Mouse (Mus musculus): ENCODE measurements around the gene Zc3h12c. TPM values are rescaled to one million over a fixed set of nuclear protein-coding genes. Genes with fewer than 3 reads are reported as not detected.

Gene Zc3h12c
- polyA plus RNA-seq, 1 experiment from 2014 or later: 5.5 TPM

GRCm38 (mm10) chr9:52170671-52171070 lies 2.3 kb upstream of the Zc3h12c start:
- Histone ChIP-seq H3K9me3 (ENCODE audit: control insufficient read depth, low read length) (no peaks in the 10 kb centered on the region), H3K27me3 (ENCODE audit: control insufficient read depth, insufficient read depth, low read length) (0 out of 2 replicates have a peak, but pooled peaks cover 3% of the 10 kb centered on the region), H3K4me3 (ENCODE audit: low read length) (no peak overlapping the region), H3K27ac (ENCODE audit: low read depth, low read length) (no peak overlapping the region), H3K4me2 (replicated peaks; ENCODE audit: low read depth, low read length) (no peak overlapping the region), H3K36me3 (ENCODE audit: control insufficient read depth, insufficient read depth, low read length) (no peaks in the 10 kb centered on the region), H3K4me1 (ENCODE audit: control insufficient read depth, insufficient read depth, low read length) (peaks cover 6% of the 10 kb centered on the region; the same call in 1 of the 2 replicates), H3K9ac (ENCODE audit: low read depth, low read length) (no peak overlapping the region)
- 81% methylated on average over 6 of the region's 6 CpGs for WGBS
- ATAC-seq (ENCODE audit: low FRiP score, low TSS enrichment): no peak

- ATAC-seq (ENCODE audit: low FRiP score, low TSS enrichment): no peak
- Histone ChIP-seq H3K27me3 (ENCODE audit: control insufficient read depth, insufficient read depth, low read length) (0 out of 2 replicates have a peak, but pooled peaks cover 3% of the 10 kb centered on the region), H3K9ac (ENCODE audit: low read depth, low read length) (no peak overlapping the region), H3K27ac (ENCODE audit: low read depth, low read length) (no peak overlapping the region), H3K4me2 (replicated peaks; ENCODE audit: low read depth, low read length) (no peak overlapping the region), H3K36me3 (ENCODE audit: control insufficient read depth, insufficient read depth, low read length) (no peaks in the 10 kb centered on the region), H3K4me3 (ENCODE audit: low read length) (no peak overlapping the region), H3K4me1 (ENCODE audit: control insufficient read depth, insufficient read depth, low read length) (peaks cover 8% of the 10 kb centered on the region; the same call in 1 of the 2 replicates), H3K9me3 (ENCODE audit: control insufficient read depth, low read length) (no peaks in the 10 kb centered on the region)
- WGBS: 84% methylated on average over 3 of the region's 3 CpGs
Measured at GRCm38 (mm10) chr9:52170131-52170530, 1.8 kb upstream of the Zc3h12c start.

- under 1% methylated on average over 21 of the region's 34 CpGs for WGBS
- Histone ChIP-seq H3K9ac (ENCODE audit: low read depth, low read length) (peak overlapping the region; percentile 87), H3K9me3 (ENCODE audit: control insufficient read depth, low read length) (no peaks in the 10 kb centered on the region), H3K27me3 (ENCODE audit: control insufficient read depth, insufficient read depth, low read length) (0 out of 2 replicates have a peak, but pooled peaks cover 3% of the 10 kb centered on the region), H3K4me1 (ENCODE audit: control insufficient read depth, insufficient read depth, low read length) (peaks cover 12% of the 10 kb centered on the region; the same call in 1 of the 2 replicates), H3K4me3 (ENCODE audit: low read length) (peak overlapping the region; percentile 89), H3K4me2 (replicated peaks; ENCODE audit: low read depth, low read length) (peak overlapping the region; percentile 59), H3K27ac (ENCODE audit: low read depth, low read length) (peak overlapping the region; percentile 85), H3K36me3 (ENCODE audit: control insufficient read depth, insufficient read depth, low read length) (no peaks in the 10 kb centered on the region)
- peak; percentile 90 for ATAC-seq (ENCODE audit: low FRiP score, low TSS enrichment)
Measured at GRCm38 (mm10) chr9:52168686-52169270, 406 bp upstream of the Zc3h12c start.

- peak overlapping the region; percentile 89 for H3K4me3 ChIP-seq (ENCODE audit: low read length)
- H3K4me2 ChIP-seq (replicated peaks; ENCODE audit: low read depth, low read length): peak overlapping the region; percentile 59
- no peak for ATAC-seq (ENCODE audit: low FRiP score, low TSS enrichment)
- 4% methylated on average over 8 of the region's 8 CpGs for WGBS
- peak overlapping the region; percentile 87 for H3K9ac ChIP-seq (ENCODE audit: low read depth, low read length)
- peak overlapping the region; percentile 85 for H3K27ac ChIP-seq (ENCODE audit: low read depth, low read length)
- 0 out of 2 replicates have a peak, but pooled peaks cover 3% of the 10 kb centered on the region for H3K27me3 ChIP-seq (ENCODE audit: control insufficient read depth, insufficient read depth, low read length)
- peaks cover 12% of the 10 kb centered on the region; the same call in 1 of the 2 replicates for H3K4me1 ChIP-seq (ENCODE audit: control insufficient read depth, insufficient read depth, low read length)
- H3K9me3 ChIP-seq (ENCODE audit: control insufficient read depth, low read length): no peaks in the 10 kb centered on the region
- H3K36me3 ChIP-seq (ENCODE audit: control insufficient read depth, insufficient read depth, low read length): no peaks in the 10 kb centered on the region
Measured at GRCm38 (mm10) chr9:52167506-52167862, 888 bp downstream of the Zc3h12c start.

- no peak for ATAC-seq (ENCODE audit: low FRiP score, low TSS enrichment)
- no peak overlapping the region for H3K27ac ChIP-seq (ENCODE audit: low read depth, low read length)
- H3K36me3 ChIP-seq (ENCODE audit: control insufficient read depth, insufficient read depth, low read length): no peaks in the 10 kb centered on the region
- H3K9ac ChIP-seq (ENCODE audit: low read depth, low read length): peak overlapping the region; percentile 87; the same call in 1 of the 2 replicates
- H3K9me3 ChIP-seq (ENCODE audit: control insufficient read depth, low read length): no peaks in the 10 kb centered on the region
- 11% methylated on average over 3 of the region's 3 CpGs for WGBS
- peaks cover 12% of the 10 kb centered on the region; the same call in 1 of the 2 replicates for H3K4me1 ChIP-seq (ENCODE audit: control insufficient read depth, insufficient read depth, low read length)
- peak overlapping the region; percentile 59 for H3K4me2 ChIP-seq (replicated peaks; ENCODE audit: low read depth, low read length)
- H3K4me3 ChIP-seq (ENCODE audit: low read length): peak overlapping the region; percentile 89
- H3K27me3 ChIP-seq (ENCODE audit: control insufficient read depth, insufficient read depth, low read length): 0 out of 2 replicates have a peak, but pooled peaks cover 3% of the 10 kb centered on the region
Measured at GRCm38 (mm10) chr9:52167084-52167483, 1.3 kb downstream of the Zc3h12c start.

DNA sequence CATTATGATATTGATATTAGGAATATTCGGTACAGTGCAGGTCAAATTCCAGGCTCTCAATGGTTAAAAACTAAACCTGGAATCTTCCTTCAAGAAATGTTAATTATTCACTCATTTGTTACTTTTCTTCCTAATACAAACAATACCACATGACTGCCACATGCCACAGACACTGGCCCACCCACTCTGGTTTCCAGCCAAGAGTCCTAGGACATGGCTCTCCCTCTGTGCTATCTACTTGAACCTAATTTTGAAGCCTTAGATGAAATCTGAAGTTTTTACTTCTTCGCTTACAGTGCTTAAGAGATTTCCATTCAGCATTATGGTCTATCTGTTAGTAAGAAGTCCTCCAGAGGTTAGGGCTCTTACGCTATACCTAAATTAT lies 2.7 kb downstream of the Zc3h12c start:
- Histone ChIP-seq H3K4me3 (ENCODE audit: low read length) (no peak overlapping the region), H3K4me2 (replicated peaks; ENCODE audit: low read depth, low read length) (no peak overlapping the region), H3K4me1 (ENCODE audit: control insufficient read depth, insufficient read depth, low read length) (peaks cover 12% of the 10 kb centered on the region; the same call in 1 of the 2 replicates), H3K36me3 (ENCODE audit: control insufficient read depth, insufficient read depth, low read length) (no peaks in the 10 kb centered on the region), H3K27me3 (ENCODE audit: control insufficient read depth, insufficient read depth, low read length) (0 out of 2 replicates have a peak, but pooled peaks cover 3% of the 10 kb centered on the region), H3K9ac (ENCODE audit: low read depth, low read length) (no peak overlapping the region), H3K27ac (ENCODE audit: low read depth, low read length) (no peak overlapping the region), H3K9me3 (ENCODE audit: control insufficient read depth, low read length) (no peaks in the 10 kb centered on the region)
- ATAC-seq (ENCODE audit: low FRiP score, low TSS enrichment): no peak
- WGBS: 91% methylated on average over 3 of the region's 3 CpGs

- H3K4me3 ChIP-seq (ENCODE audit: low read length): no peak overlapping the region
- H3K4me1 ChIP-seq (ENCODE audit: control insufficient read depth, insufficient read depth, low read length): peaks cover 12% of the 10 kb centered on the region; the same call in 1 of the 2 replicates
- no peaks in the 10 kb centered on the region for H3K9me3 ChIP-seq (ENCODE audit: control insufficient read depth, low read length)
- H3K9ac ChIP-seq (ENCODE audit: low read depth, low read length): no peak overlapping the region
- WGBS: 79% methylated on average over 13 of the region's 13 CpGs
- no peaks in the 10 kb centered on the region for H3K36me3 ChIP-seq (ENCODE audit: control insufficient read depth, insufficient read depth, low read length)
- ATAC-seq (ENCODE audit: low FRiP score, low TSS enrichment): no peak
- H3K27ac ChIP-seq (ENCODE audit: low read depth, low read length): no peak overlapping the region
- H3K27me3 ChIP-seq (ENCODE audit: control insufficient read depth, insufficient read depth, low read length): 0 out of 2 replicates have a peak, but pooled peaks cover 3% of the 10 kb centered on the region
- no peak overlapping the region for H3K4me2 ChIP-seq (replicated peaks; ENCODE audit: low read depth, low read length)
Measured at GRCm38 (mm10) chr9:52165076-52165705, 3.2 kb downstream of the Zc3h12c start.

GRCm38 (mm10) chr9:52160512-52160911 lies 7.9 kb downstream of the Zc3h12c start:
- no peaks in the 10 kb centered on the region for H3K36me3 ChIP-seq (ENCODE audit: control insufficient read depth, insufficient read depth, low read length)
- no peaks in the 10 kb centered on the region for H3K9me3 ChIP-seq (ENCODE audit: control insufficient read depth, low read length)
- no peak for ATAC-seq (ENCODE audit: low FRiP score, low TSS enrichment)
- WGBS: 85% methylated on average over 1 of the region's 1 CpGs
- H3K9ac ChIP-seq (ENCODE audit: low read depth, low read length): no peak overlapping the region
- H3K27me3 ChIP-seq (ENCODE audit: control insufficient read depth, insufficient read depth, low read length): no peaks in the 10 kb centered on the region
- no peak overlapping the region for H3K27ac ChIP-seq (ENCODE audit: low read depth, low read length)
- no peak overlapping the region for H3K4me3 ChIP-seq (ENCODE audit: low read length)
- H3K4me2 ChIP-seq (replicated peaks; ENCODE audit: low read depth, low read length): no peak overlapping the region
- 0 out of 2 replicates have a peak, but pooled peaks cover 6% of the 10 kb centered on the region for H3K4me1 ChIP-seq (ENCODE audit: control insufficient read depth, insufficient read depth, low read length)

GRCm38 (mm10) chr9:52158561-52158960 lies 9.8 kb downstream of the Zc3h12c start:
- no peaks in the 10 kb centered on the region for H3K4me1 ChIP-seq (ENCODE audit: control insufficient read depth, insufficient read depth, low read length)
- H3K9me3 ChIP-seq (ENCODE audit: control insufficient read depth, low read length): no peaks in the 10 kb centered on the region
- no peak overlapping the region for H3K9ac ChIP-seq (ENCODE audit: low read depth, low read length)
- H3K27me3 ChIP-seq (ENCODE audit: control insufficient read depth, insufficient read depth, low read length): no peaks in the 10 kb centered on the region
- H3K27ac ChIP-seq (ENCODE audit: low read depth, low read length): no peak overlapping the region
- no peaks in the 10 kb centered on the region for H3K36me3 ChIP-seq (ENCODE audit: control insufficient read depth, insufficient read depth, low read length)
- 98% methylated on average over 1 of the region's 1 CpGs for WGBS
- no peak overlapping the region for H3K4me3 ChIP-seq (ENCODE audit: low read length)
- no peak for ATAC-seq (ENCODE audit: low FRiP score, low TSS enrichment)
- H3K4me2 ChIP-seq (replicated peaks; ENCODE audit: low read depth, low read length): no peak overlapping the region
